Mouse (Mus musculus): ENCODE data around the gene B3galt4.

B3galt4 gene

GRCm38 (mm10) chr17:33902491-33902890 is 48.8 kb downstream of the B3galt4 start:
- no peak for DNase-seq

GRCm38 (mm10) chr17:33902079-33902478 is 49.2 kb downstream of the B3galt4 start:
- no peak for DNase-seq

- DNase-seq: no peak
Observed at GRCm38 (mm10) chr17:33901653-33902052, 49.6 kb downstream of the B3galt4 start.

GRCm38 (mm10) chr17:33900989-33901314 is 50.3 kb downstream of the B3galt4 start:
- DNase-seq: no peak

- DNase-seq: no peak
Observed at GRCm38 (mm10) chr17:33900281-33900988, 50.9 kb downstream of the B3galt4 start.

All from right cerebral cortex, adult 18-20 months (tissue).